Mouse (Mus musculus): Measurements from ENCODE around the gene Egfl8. TPM values are rescaled to one million over a fixed set of nuclear protein-coding genes. Genes with fewer than 3 reads are reported as not detected.

The Egfl8 gene
- polyA plus RNA-seq, 1 experiment: 0.51 TPM

DNA sequence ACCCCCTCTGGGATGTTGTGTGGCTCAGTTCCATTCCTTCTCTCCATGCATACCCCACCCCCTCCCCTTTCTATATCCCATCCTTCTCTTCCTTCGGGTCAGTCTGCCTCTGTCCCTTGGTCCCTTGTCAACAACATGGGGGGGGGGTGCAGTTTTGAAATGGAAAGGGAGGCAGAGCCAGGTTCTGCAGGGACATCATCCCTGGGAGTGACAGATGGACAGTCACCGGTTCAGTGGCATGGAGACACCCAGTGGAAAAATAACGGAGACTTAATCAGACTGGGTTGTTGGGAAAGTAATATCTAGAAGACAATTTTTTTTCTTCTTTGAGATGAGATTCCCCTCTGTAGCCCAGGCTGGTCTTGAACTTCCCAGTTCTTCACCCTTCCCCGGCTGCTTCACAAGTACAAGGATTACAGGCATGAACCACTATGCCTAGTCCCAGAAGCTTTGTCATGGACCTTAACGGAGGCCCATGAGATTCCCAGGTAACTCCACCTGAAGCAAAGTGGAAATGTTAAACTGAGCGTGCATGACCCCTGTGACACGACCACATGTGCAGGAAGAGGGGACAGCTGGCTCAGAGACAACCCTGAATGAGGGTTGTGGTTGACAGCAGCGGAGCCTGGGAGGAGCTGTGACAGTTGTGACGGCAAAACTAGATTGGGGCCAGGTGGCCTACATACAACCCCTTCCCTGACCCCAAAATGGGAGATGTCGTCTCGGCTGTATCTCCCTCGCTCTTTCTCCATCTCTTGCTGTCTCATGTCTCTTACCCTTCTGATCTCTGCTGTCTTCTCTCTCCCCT, 14.2 kb upstream of the Egfl8 start:
- no peak overlapping the region for H3K4me3 ChIP-seq (ENCODE audit: insufficient read depth, low read length)
- TF ChIP-seq CTCF (IDR thresholded peaks at IDR 0.05; ENCODE audit: borderline replicate concordance, insufficient read depth, low read length) (no peak), POLR2A (IDR thresholded peaks at IDR 0.05; ENCODE audit: low read depth, low read length) (no peak)
- peaks cover 9% of the 10 kb centered on the region; the same call in 1 of the 2 replicates for H3K4me1 ChIP-seq (ENCODE audit: control insufficient read depth, insufficient read depth, low read length)
- no peak overlapping the region for H3K27ac ChIP-seq (ENCODE audit: insufficient read depth, low read length)

DNA sequence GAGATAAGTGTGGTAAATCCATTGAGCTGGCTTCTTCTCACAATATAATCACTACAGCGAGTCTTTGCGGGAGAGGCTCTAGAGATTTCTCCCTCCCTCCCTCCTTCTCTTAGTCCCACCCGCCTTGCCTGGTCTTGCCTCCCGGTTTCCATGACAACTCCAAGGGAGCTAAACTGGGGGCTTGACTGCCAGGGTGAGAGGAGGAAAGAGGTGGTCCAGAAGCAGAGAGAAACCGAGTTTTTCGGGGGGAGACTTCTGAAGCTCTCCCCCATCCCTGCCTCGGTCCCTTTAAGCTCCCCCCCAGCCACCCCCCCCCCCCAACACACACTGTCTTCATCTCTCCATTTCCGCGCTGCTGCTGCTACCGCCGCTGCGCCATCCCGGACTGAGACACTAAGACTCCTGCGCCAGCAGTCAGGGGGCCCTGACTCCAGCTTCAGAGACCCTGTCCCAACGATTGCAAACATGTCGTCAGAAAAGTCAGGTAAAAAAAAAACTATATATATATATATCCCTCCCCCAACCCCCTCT, 13.5 kb upstream of the Egfl8 start, which contains the start of gene Prrt1:
TSS of gene Prrt1 (plus strand) at position 313 of the 531 bp plus-strand sequence.
- Histone ChIP-seq H3K27ac (ENCODE audit: insufficient read depth, low read length) (no peak within 1 kb of the TSS), H3K4me1 (ENCODE audit: control insufficient read depth, insufficient read depth, low read length) (peaks cover 9% of the 10 kb centered on the region; the same call in 1 of the 2 replicates), H3K4me3 (ENCODE audit: insufficient read depth, low read length) (peak within 1 kb of the TSS; percentile 45; the same call in 1 of the 2 replicates)
- TF ChIP-seq POLR2A (IDR thresholded peaks at IDR 0.05; ENCODE audit: low read depth, low read length) (no peak), CTCF (IDR thresholded peaks at IDR 0.05; ENCODE audit: borderline replicate concordance, insufficient read depth, low read length) (no peak)

DNA sequence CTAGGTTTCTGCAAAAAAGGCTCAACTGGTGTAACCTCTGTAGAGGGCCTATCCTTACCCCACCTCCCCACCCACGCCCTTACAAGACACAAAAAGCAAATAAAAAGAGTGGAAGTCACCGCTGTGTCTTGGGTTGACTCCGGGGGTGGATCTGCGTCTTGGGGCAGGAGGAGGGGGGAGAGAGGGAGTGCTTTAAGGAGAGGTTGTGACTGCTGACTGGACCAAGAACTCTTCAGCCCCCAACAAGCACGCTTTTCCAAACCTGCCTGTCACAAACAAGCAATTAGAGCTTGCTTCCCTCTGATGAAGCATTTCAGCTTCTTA, 12.8 kb upstream of the Egfl8 start:
- Histone ChIP-seq H3K27ac (ENCODE audit: insufficient read depth, low read length) (no peak overlapping the region), H3K4me3 (ENCODE audit: insufficient read depth, low read length) (peak overlapping the region; percentile 45; the same call in 1 of the 2 replicates), H3K4me1 (ENCODE audit: control insufficient read depth, insufficient read depth, low read length) (peaks cover 9% of the 10 kb centered on the region; the same call in 1 of the 2 replicates)
- TF ChIP-seq POLR2A (IDR thresholded peaks at IDR 0.05; ENCODE audit: low read depth, low read length) (0 out of 2 replicates have a peak, but pooled peaks have one; percentile 12), CTCF (IDR thresholded peaks at IDR 0.05; ENCODE audit: borderline replicate concordance, insufficient read depth, low read length) (no peak)

DNA sequence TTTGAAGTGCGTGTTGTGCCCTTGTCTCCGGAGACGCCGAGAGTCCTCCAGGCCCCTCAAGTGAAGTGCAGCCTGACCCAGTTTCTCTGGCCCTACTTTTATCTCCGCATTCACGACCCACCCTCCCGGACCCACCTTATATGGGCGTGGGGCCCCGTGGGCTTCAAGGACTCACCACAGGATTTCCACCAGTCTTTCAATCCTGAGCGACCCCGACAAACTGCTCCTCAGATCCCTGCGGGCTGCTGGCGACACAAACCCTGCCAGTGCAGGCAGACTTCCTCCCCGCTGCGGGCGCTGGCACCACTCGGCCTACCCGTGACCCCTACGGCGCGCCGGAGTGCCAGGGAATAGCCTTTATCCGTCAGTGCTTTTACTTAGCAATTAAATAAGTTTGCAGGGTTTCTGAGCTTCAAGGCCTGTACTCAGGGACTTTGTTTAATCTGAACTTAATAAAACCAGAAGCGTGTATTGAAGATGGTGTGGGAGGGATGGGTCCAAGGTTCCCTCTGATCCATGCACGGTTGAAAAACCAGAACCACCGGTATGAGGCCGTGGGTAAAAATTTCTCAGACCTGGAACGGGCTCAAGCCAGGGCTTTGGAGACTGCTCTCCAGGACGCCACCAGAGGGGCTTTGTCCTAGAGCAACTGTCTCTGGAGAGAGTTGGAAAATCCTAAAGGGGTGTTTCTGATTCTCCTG, 12.3 kb upstream of the Egfl8 start, which contains the start of gene Ppt2:
TSS of gene Ppt2 (minus strand) at position 568 of the 701 bp plus-strand sequence.
- H3K4me1 ChIP-seq (ENCODE audit: control insufficient read depth, insufficient read depth, low read length): peaks cover 9% of the 10 kb centered on the region; the same call in 1 of the 2 replicates
- no peak for TF ChIP-seq CTCF (IDR thresholded peaks at IDR 0.05; ENCODE audit: borderline replicate concordance, insufficient read depth, low read length)
- no peak; the same call in 1 of the 2 replicates for TF ChIP-seq POLR2A (IDR thresholded peaks at IDR 0.05; ENCODE audit: low read depth, low read length)
- H3K27ac ChIP-seq (ENCODE audit: insufficient read depth, low read length): peak within 1 kb of the TSS; percentile 77
- H3K4me3 ChIP-seq (ENCODE audit: insufficient read depth, low read length): peak within 1 kb of the TSS; percentile 45

DNA sequence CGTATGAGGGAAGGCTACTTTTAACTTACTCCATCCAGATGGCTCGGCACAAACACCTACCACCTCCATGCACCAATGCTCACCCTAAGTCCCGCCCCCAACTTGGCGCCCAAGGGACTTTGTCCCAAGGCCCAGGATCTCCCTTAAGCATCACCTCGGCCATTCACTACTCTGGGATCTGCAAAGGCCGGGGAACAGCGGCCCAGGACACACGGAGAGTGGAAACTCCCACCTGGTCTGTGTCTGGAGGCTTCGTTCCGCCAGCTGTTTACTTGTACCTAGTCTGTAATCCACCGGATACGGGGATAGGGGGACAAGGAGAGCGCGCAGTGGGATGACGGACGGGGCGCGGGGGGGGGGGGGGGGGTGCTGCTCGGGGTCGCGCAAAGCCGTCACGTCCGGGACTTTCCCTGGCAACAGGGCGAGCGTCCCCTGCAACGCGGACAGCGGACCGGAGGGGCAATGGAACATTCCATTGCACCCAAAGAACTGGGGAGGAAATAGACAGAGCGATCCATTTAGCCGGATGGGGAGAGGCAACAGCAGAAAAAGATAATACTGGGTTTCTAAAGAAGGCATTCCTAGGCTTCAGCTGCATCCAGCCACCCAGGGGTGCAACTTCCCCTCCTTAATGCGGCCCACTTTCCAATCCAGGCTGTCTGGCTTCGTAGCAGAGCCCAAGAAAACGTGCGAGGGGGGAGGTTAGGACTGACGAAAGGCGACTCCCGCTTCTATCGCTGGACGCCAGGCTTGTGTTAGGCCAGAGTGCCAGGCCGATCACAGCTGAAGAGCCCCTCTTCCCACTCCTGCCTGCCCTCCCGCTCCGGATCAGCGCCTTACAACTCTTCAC, 11.5 kb upstream of the Egfl8 start:
- TF ChIP-seq POLR2A (IDR thresholded peaks at IDR 0.05; ENCODE audit: low read depth, low read length): peak; percentile 83
- TF ChIP-seq CTCF (IDR thresholded peaks at IDR 0.05; ENCODE audit: borderline replicate concordance, insufficient read depth, low read length): no peak
- Histone ChIP-seq H3K27ac (ENCODE audit: insufficient read depth, low read length) (peak overlapping the region; percentile 77), H3K4me3 (ENCODE audit: insufficient read depth, low read length) (peak overlapping the region; percentile 93), H3K4me1 (ENCODE audit: control insufficient read depth, insufficient read depth, low read length) (peaks cover 9% of the 10 kb centered on the region; the same call in 1 of the 2 replicates)

DNA sequence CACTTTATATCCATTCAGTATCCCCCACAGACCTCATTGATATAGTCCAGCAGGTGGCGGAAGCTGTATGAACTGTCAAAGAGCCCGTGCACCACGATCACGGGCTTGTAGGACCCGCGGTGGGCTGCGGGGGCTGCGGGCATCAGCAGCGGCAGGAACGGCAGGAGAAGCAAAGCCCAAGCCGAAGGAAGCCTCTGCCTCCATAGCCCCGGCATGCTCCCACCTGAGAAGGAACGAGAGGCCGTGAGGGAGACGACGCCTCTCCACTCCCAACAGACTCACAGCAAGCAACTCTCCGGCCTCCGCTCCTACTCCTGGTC, 11.0 kb upstream of the Egfl8 start:
- peak; percentile 43; the same call in 1 of the 2 replicates for TF ChIP-seq CTCF (IDR thresholded peaks at IDR 0.05; ENCODE audit: borderline replicate concordance, insufficient read depth, low read length)
- TF ChIP-seq POLR2A (IDR thresholded peaks at IDR 0.05; ENCODE audit: low read depth, low read length): no peak
- peaks cover 9% of the 10 kb centered on the region; the same call in 1 of the 2 replicates for H3K4me1 ChIP-seq (ENCODE audit: control insufficient read depth, insufficient read depth, low read length)
- peak overlapping the region; percentile 15 for H3K27ac ChIP-seq (ENCODE audit: insufficient read depth, low read length)
- H3K4me3 ChIP-seq (ENCODE audit: insufficient read depth, low read length): peak overlapping the region; percentile 93

DNA sequence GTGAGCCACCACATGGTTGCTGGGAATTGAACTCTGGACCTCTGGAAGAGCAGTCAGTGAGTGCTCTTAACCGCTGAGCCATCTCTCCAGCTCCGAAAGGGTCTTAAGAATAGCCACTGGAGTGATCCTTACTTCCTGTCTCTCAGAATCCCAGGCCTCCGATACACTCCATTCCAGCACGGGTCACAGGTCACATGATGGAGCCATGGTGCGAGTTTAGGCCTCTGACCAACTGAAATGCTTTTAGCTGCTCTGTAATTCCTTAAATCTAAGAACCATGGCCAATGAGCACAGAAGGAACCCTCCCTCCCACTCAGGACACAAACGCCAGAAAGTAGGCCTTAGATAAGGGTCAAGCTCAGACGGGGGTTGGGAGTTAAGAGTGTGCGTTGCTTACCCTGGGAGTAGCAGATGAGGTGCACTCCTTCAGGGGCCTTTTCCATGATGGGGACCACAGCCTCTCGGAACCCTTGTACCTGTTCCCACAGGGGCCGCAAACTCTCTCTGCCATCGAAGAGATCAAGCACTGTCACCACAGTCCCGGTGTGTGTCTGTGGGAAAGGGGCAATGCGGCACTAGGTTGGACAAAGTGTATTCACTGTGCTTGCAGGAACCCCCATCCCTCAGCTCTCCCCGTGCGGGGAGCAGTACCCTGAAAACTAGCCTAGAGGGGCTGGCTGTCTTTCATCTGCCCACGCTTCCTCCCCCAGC, 10.4 kb upstream of the Egfl8 start:
- H3K4me3 ChIP-seq (ENCODE audit: insufficient read depth, low read length): peak overlapping the region; percentile 93
- TF ChIP-seq CTCF (IDR thresholded peaks at IDR 0.05; ENCODE audit: borderline replicate concordance, insufficient read depth, low read length): no peak
- H3K27ac ChIP-seq (ENCODE audit: insufficient read depth, low read length): no peak overlapping the region
- peaks cover 9% of the 10 kb centered on the region; the same call in 1 of the 2 replicates for H3K4me1 ChIP-seq (ENCODE audit: control insufficient read depth, insufficient read depth, low read length)

DNA sequence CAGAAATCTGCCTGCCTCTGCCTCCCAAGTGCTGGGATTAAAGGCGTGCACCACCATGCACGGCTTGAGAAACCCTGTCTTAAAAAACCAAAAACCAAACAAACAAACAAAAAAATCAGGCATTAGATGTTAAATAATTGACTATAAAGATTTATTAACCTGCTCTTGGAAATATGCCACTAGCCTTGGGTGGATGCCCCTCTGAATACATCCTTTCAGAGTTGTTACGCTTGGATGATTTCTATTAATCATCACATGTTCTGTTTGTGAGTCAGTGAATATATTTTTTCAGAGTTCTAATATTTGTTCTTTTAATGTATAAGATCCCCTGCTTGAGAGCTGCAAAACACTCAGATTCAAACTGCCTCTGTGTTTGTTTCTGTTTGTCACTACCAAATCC, 9.2 kb upstream of the Egfl8 start:
- peaks cover 9% of the 10 kb centered on the region; the same call in 1 of the 2 replicates for H3K4me1 ChIP-seq (ENCODE audit: control insufficient read depth, insufficient read depth, low read length)
- H3K4me3 ChIP-seq (ENCODE audit: insufficient read depth, low read length): no peak overlapping the region

More for the DNA sequence above, 9.2 kb upstream of the Egfl8 start:
- no peak for TF ChIP-seq POLR2A (IDR thresholded peaks at IDR 0.05; ENCODE audit: low read depth, low read length)
- TF ChIP-seq CTCF (IDR thresholded peaks at IDR 0.05; ENCODE audit: borderline replicate concordance, insufficient read depth, low read length): no peak
- no peak overlapping the region for H3K27ac ChIP-seq (ENCODE audit: insufficient read depth, low read length)

Data from embryonic fibroblast, embryonic 13.5 days (primary cell).